Mouse (Mus musculus) hindbrain, embryonic 15.5 days (tissue): ENCODE measurements around the gene Apom. TPM values are rescaled to one million over a fixed set of nuclear protein-coding genes. Genes with fewer than 3 reads are reported as not detected.

ENCODE experiments used
- ATAC-seq: fragments of 200-750 bp; cut with Nextera tagmentation; 2 replicates; pipeline ENCODE4 v1.8.0; 2017; ENCODE audit warnings: low read depth, moderate number of reproducible peaks, moderate TSS enrichment; ENCODE audit not compliant: low FRiP score
- H3K27ac ChIP-seq: fragments of 300-500 bp; sonication (generic); replicated peaks from 2 replicates; pipeline ENCODE4 v1.5.1; 2015; ENCODE audit warnings: mild to moderate bottlenecking, inconsistent platforms
- H3K27me3 ChIP-seq: fragments of 300-500 bp; sonication (generic); 2 replicates; pipeline ENCODE4 v1.6.1; 2015; ENCODE audit warnings: control low read depth, inconsistent platforms
- H3K36me3 ChIP-seq: fragments of 300-500 bp; sonication (generic); 2 replicates; pipeline ENCODE4 v1.6.1; 2015; ENCODE audit warnings: control low read depth, inconsistent platforms
- H3K4me1 ChIP-seq: fragments of 300-500 bp; sonication (generic); replicated peaks from 2 replicates; pipeline ENCODE4 v1.6.1; 2015; ENCODE audit warnings: control low read depth, inconsistent platforms
- H3K4me2 ChIP-seq: fragments of 300-500 bp; sonication (generic); 2 replicates; pipeline ENCODE4 v1.6.1; 2015; ENCODE audit warnings: moderate library complexity, mild to moderate bottlenecking, inconsistent platforms
- H3K4me3 ChIP-seq: fragments of 300-500 bp; sonication (generic); 2 replicates; pipeline ENCODE4 v1.5.1; 2015; ENCODE audit warnings: mild to moderate bottlenecking, inconsistent platforms
- H3K9ac ChIP-seq: fragments of 300-500 bp; sonication (generic); 2 replicates; pipeline ENCODE4 v1.6.1; 2015; ENCODE audit warnings: inconsistent platforms
- H3K9me3 ChIP-seq: fragments of 300-500 bp; sonication (generic); 2 replicates; pipeline ENCODE4 v1.6.1; 2016; ENCODE audit warnings: control low read depth, inconsistent platforms
- WGBS: fragments of 180-500 bp; shearing (Covaris S2); methylation state at CpG from one replicate; pipeline ENCODE4 v1.1.7; 2015; 5-methylcytosine and 5-hydroxymethylcytosine counted together
- polyA plus RNA-seq: library from polyadenylated mRNA; unstranded; fragments of >200 nt; fragmentation: Nextera tagmentation; extraction: Ambion mirVana; gene quantifications from 2 replicates; pipeline ENCODE4 v1.2.1, GENCODE M21; 2015

The Apom gene
- polyA plus RNA-seq, 1 experiment from 2014 or later = 0.79 TPM

DNA sequence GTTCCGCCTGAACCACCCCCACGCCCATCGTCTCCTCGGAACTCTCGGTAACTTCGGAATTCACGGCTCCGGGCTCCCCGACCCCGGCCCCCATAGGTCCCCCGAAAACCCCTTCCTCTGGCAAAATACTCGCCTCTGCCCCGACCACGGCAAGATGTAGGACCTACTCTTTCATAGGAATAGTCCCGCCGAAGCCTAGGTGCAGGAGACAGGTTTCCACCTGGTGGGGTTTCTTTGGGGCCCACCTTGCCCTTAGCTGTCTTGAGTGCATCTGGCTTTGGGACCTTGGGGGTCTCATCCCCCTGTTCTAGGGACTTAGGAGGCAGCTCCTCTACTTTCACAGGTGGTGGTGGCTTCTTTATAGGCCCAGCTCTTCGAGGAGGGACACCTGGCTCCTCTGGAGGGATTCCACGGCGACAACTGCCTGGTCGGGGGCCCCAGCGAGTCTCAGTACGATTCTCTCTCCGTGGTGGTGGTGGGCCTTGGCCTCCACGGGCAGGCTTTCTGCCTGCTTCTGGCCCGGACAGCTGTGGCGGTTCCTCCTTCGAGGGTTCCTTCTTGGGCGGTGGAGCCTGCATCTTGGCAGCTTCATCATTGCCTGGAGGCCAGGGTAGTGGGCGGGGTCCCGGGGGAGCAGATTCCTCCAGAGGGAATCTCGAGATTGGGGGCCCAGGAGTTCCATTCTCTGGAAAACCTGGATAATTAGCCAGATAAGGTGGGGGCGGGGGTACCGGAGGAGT lies 24.8 kb upstream of the Apom start:
- WGBS = 92% methylated on average over 33 of the region's 33 CpGs
- H3K4me2 ChIP-seq = no peak overlapping the region
- no peak for ATAC-seq

DNA sequence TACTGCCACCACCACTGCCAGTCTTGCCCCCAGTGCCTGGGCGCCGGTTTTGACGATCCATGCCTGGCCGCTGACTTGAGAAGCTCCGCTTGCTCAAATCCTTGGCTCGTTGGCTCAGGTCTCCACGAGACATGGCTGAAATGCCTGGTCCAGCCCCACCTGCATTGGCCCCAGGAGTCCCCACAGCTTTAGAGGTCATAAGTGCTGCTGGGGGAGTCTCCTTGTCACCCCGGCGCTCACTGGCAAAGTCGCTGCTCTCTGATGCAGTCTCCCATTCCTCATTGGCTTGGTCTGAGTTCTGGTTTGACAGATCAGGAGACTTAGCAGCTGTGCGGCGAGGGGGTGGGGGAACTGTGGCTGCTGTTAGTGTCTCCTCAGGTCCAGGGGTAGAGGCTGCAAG lies 23.6 kb upstream of the Apom start:
- no peaks in the 10 kb centered on the region for H3K9me3 ChIP-seq
- H3K4me1 ChIP-seq = no peaks in the 10 kb centered on the region
- no peak overlapping the region for H3K4me2 ChIP-seq
- no peak for ATAC-seq
- 95% methylated on average over 12 of the region's 12 CpGs for WGBS
- no peak overlapping the region for H3K27ac ChIP-seq
- no peak overlapping the region for H3K9ac ChIP-seq
- H3K36me3 ChIP-seq = peaks cover 95% of the 10 kb centered on the region
- no peak overlapping the region for H3K4me3 ChIP-seq
- H3K27me3 ChIP-seq = no peaks in the 10 kb centered on the region

More for the DNA sequence above, 24.8 kb upstream of the Apom start:
- no peaks in the 10 kb centered on the region for H3K9me3 ChIP-seq
- H3K27ac ChIP-seq = no peak overlapping the region
- no peaks in the 10 kb centered on the region for H3K27me3 ChIP-seq
- H3K4me1 ChIP-seq = peaks cover 5% of the 10 kb centered on the region
- H3K4me3 ChIP-seq = no peak overlapping the region
- H3K9ac ChIP-seq = no peak overlapping the region
- peaks cover 98% of the 10 kb centered on the region for H3K36me3 ChIP-seq

DNA sequence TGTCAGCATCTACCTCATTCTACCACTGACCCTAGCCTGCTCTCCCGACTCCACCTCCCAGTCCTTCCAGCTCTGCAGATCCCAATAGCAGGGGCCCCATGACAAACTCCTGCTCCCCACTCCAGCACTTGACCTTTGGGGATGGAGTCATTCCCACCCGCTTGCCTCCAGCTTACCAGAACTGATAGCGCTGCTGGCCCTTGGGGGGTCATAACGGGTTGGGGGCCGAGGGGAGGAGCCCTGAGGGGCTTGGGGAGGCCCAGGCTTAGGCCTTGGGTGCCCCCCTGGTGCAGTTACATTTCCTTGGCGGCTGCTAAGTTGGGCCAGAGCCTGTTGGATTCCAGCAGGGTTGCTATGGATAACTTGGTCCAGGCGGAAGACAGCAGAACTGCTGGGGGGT lies 22.8 kb upstream of the Apom start:
- Histone ChIP-seq H3K9me3 (no peaks in the 10 kb centered on the region), H3K4me1 (no peaks in the 10 kb centered on the region), H3K27ac (no peak overlapping the region), H3K4me3 (no peak overlapping the region), H3K4me2 (no peak overlapping the region), H3K27me3 (no peaks in the 10 kb centered on the region), H3K36me3 (peaks cover 95% of the 10 kb centered on the region), H3K9ac (no peak overlapping the region)
- 71% methylated on average over 7 of the region's 7 CpGs for WGBS
- no peak for ATAC-seq

DNA sequence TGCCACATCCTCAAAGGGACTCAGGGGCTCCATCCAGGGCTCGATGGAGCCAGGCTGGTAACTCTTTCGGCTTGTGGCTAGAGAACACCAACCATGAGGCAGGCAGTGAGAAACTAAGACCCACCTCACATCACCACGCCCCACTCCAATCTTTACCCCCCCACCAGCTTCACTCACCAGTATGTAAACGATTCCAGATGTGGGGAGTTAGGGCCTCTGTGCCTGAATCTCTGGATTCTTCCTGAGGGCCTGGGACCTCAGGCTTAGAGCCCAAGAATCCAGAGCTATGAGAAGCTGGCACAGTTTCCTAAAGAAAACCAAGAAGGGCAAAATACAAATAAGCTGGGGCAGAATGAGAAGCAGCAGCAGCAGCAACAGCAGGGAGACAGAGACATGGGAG lies 22.1 kb upstream of the Apom start:
- Histone ChIP-seq H3K36me3 (peaks cover 95% of the 10 kb centered on the region), H3K9ac (no peak overlapping the region), H3K4me1 (no peaks in the 10 kb centered on the region), H3K27ac (no peak overlapping the region), H3K27me3 (no peaks in the 10 kb centered on the region), H3K4me3 (no peak overlapping the region), H3K9me3 (no peaks in the 10 kb centered on the region), H3K4me2 (no peak overlapping the region)
- WGBS = 90% methylated on average over 4 of the region's 4 CpGs
- ATAC-seq = no peak

DNA sequence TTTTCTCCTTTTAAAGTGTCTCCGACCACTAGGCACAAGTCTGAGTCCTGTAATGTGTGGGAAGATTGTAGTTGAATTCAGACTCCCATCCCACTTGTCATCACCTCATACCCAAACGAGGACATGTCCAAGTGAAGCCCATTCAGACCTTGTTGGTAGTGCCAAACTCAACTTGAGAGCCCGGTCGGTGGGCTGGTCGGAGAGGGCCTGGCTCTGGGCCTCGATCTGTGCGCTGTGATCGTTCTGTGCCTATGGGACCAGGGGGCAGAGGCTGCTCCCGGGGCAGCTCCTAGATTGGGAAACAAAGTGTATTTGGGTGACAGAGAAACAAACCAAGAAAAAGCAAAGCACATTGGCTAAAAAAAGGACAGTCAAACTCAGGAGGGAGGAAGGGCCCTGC lies 21.2 kb upstream of the Apom start:
- no peak for ATAC-seq

GRCm38 (mm10) chr17:35152121-35152520 lies 20.3 kb upstream of the Apom start:
- Histone ChIP-seq H3K4me2 (no peak overlapping the region), H3K4me3 (no peak overlapping the region), H3K9me3 (no peaks in the 10 kb centered on the region), H3K4me1 (no peaks in the 10 kb centered on the region), H3K27me3 (no peaks in the 10 kb centered on the region), H3K36me3 (peaks cover 91% of the 10 kb centered on the region), H3K9ac (no peak overlapping the region), H3K27ac (no peak overlapping the region)
- no peak for ATAC-seq
- WGBS = 96% methylated on average over 4 of the region's 4 CpGs

More for the DNA sequence above, 21.2 kb upstream of the Apom start:
- WGBS = 97% methylated on average over 9 of the region's 9 CpGs
- Histone ChIP-seq H3K9ac (no peak overlapping the region), H3K4me1 (no peaks in the 10 kb centered on the region), H3K4me2 (no peak overlapping the region), H3K4me3 (no peak overlapping the region), H3K27ac (no peak overlapping the region), H3K36me3 (peaks cover 94% of the 10 kb centered on the region), H3K27me3 (no peaks in the 10 kb centered on the region), H3K9me3 (no peaks in the 10 kb centered on the region)

GRCm38 (mm10) chr17:35147922-35148639 lies 16.2 kb upstream of the Apom start:
- Histone ChIP-seq H3K4me1 (no peaks in the 10 kb centered on the region), H3K27ac (no peak overlapping the region), H3K27me3 (no peaks in the 10 kb centered on the region)

DNA sequence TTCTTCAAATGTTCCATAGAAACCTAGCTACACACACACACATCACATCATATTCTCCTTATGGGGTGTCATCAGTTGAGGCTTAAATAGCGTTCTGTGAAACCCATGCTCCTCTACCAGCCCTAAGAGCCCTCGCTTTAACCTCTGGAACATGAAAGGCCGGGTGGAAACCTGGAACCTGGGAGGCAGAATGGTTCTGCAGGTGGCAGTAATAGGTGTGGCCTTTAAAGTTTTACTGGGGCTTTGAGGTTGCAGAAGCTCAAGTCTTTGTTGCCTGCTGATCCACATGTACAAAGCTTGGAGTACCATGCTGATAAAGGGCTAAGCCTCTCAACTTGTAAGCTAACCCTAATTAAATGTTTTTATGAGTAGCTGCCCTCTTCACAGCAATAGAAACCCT lies 15.5 kb upstream of the Apom start:
- 64% methylated on average over 3 of the region's 3 CpGs for WGBS
- no peak for ATAC-seq
- H3K27me3 ChIP-seq = no peaks in the 10 kb centered on the region
- H3K4me3 ChIP-seq = no peak overlapping the region
- H3K9me3 ChIP-seq = no peaks in the 10 kb centered on the region
- H3K9ac ChIP-seq = no peak overlapping the region
- H3K36me3 ChIP-seq = peaks cover 91% of the 10 kb centered on the region
- H3K27ac ChIP-seq = no peak overlapping the region
- H3K4me1 ChIP-seq = no peaks in the 10 kb centered on the region
- no peak overlapping the region for H3K4me2 ChIP-seq

More at GRCm38 (mm10) chr17:35147922-35148639, 16.2 kb upstream of the Apom start:
- Histone ChIP-seq H3K4me3 (no peak overlapping the region), H3K9me3 (no peaks in the 10 kb centered on the region), H3K9ac (no peak overlapping the region), H3K36me3 (peaks cover 91% of the 10 kb centered on the region), H3K4me2 (no peak overlapping the region)
- no peak for ATAC-seq
- WGBS = 68% methylated on average over 5 of the region's 5 CpGs

- Histone ChIP-seq H3K4me1 (no peaks in the 10 kb centered on the region), H3K4me3 (no peak overlapping the region), H3K36me3 (peaks cover 93% of the 10 kb centered on the region), H3K9ac (no peak overlapping the region), H3K9me3 (no peaks in the 10 kb centered on the region), H3K27ac (peak overlapping the region; percentile 31; the same call in 1 of the 2 replicates), H3K4me2 (no peak overlapping the region), H3K27me3 (no peaks in the 10 kb centered on the region)
- WGBS = 89% methylated on average over 5 of the region's 5 CpGs
- no peak for ATAC-seq
Observed at GRCm38 (mm10) chr17:35146139-35146538, 14.3 kb upstream of the Apom start.

DNA sequence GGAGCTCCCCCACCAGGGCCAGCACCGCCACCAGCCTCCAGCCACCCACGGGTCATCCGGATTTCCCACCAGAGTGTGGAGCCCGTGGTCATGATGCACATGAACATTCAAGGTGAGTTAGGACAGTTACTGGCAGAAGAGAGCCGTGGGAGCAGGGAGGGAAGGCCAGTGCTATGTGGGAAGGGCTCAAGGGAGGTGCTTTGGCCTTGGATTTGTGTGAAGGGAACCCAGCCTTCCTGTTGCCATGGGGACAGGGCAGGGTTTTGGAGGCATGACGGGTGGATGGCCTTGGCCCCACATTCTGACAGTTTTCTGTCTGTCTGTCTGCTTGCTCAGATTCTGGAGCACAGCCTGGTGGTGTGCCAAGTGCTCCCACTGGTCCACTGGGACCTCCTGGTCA lies 10.1 kb upstream of the Apom start:
- peaks cover 86% of the 10 kb centered on the region for H3K36me3 ChIP-seq
- H3K4me3 ChIP-seq = no peak overlapping the region
- no peak overlapping the region for H3K27ac ChIP-seq
- no peaks in the 10 kb centered on the region for H3K27me3 ChIP-seq
- no peak for ATAC-seq
- H3K9me3 ChIP-seq = no peaks in the 10 kb centered on the region
- H3K4me2 ChIP-seq = no peak overlapping the region
- 92% methylated on average over 6 of the region's 6 CpGs for WGBS
- no peak overlapping the region for H3K9ac ChIP-seq
- H3K4me1 ChIP-seq = peaks cover 20% of the 10 kb centered on the region

GRCm38 (mm10) chr17:35140490-35140996 lies 8.7 kb upstream of the Apom start:
- Histone ChIP-seq H3K4me3 (no peak overlapping the region), H3K9ac (no peak overlapping the region), H3K27ac (no peak overlapping the region), H3K4me2 (no peak overlapping the region), H3K27me3 (no peaks in the 10 kb centered on the region), H3K36me3 (peaks cover 72% of the 10 kb centered on the region), H3K4me1 (peaks cover 29% of the 10 kb centered on the region), H3K9me3 (no peaks in the 10 kb centered on the region)
- WGBS = 83% methylated on average over 16 of the region's 16 CpGs
- no peak for ATAC-seq

DNA sequence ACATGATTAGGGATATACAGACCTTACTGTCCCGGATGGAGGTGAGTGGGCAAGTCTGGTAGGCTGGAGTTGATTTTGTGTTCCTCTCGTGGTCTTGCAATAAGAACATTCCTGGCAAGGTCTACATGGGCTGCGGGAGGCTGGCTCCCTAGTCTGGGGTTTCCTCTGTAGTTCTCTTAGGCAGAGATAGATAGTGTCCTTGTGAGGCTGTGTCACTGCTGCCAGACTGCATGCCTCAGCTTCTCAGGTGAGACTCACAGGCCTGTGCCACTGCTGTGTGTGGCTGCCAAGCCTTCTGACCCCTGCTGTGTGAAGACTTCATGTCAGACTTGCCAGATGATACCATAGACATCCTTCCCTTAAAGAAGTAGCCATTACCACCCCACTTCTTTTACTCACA lies 7.4 kb upstream of the Apom start:
- Histone ChIP-seq H3K36me3 (peaks cover 59% of the 10 kb centered on the region), H3K4me1 (peaks cover 29% of the 10 kb centered on the region), H3K9me3 (no peaks in the 10 kb centered on the region), H3K4me3 (no peak overlapping the region), H3K27ac (no peak overlapping the region), H3K9ac (no peak overlapping the region), H3K4me2 (no peak overlapping the region), H3K27me3 (no peaks in the 10 kb centered on the region)
- ATAC-seq = no peak
- WGBS = 97% methylated on average over 3 of the region's 3 CpGs
